Mouse (Mus musculus): ENCODE data around the gene Acot7.

DNA sequence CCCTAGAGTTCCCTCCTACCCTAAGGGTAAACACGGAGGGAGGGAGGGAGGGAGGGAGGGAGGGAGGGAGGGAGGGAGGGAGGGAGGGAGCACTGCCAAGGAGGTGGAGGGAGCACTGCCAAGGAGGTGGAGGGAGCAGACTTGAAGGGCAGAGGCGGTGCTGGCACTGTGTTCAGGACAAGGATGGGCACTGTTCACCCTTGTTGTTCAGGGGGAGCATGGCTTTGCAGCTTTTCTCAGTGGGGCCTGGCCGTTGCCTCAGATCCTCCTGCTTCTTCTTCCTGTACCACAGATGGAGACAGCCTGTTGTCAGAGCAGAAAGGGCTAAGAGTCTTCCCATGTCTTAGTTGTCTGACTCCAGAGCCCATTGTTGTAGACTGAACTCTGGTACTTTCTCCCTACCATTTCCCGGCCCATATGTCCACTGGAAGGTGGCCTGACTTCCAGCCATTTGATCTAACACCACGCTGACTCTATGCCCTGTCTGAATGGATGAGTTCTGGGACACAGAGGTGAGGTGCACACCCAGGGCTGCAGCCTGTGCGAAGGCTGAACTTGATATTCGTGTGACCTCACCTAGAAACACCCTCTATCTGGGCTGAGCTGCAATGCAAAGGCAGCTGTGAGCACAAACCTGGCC, 43.0 kb downstream of the Acot7 start:
- TF ChIP-seq CTCF (IDR thresholded peaks at IDR 0.05; ENCODE audit: low read depth, low read length) (no peak), POLR2A (IDR thresholded peaks at IDR 0.05; ENCODE audit: extremely low read depth, insufficient read depth, low read length) (no peak)
